Mouse (Mus musculus): ENCODE data around the gene Flna. TPM values are rescaled to one million over a fixed set of nuclear protein-coding genes. Genes with fewer than 3 reads are reported as not detected.
A peak's percentile ranks its signal among the peaks of the same experiment; 100 is the strongest.
"Not testable (repeated sequence)": the region's sequence is repeated elsewhere in the genome, so short reads cannot be mapped to it uniquely, and the experiment has no call there.

Flna gene
- total RNA-seq, 2 experiments from 2014 or later = 210 to 252 TPM

- no peak for DNase-seq (ENCODE audit: low spot score in 2 of 2)
Observed at GRCm38 (mm10) chrX:74246693-74247092, 2.9 kb downstream of the Flna start.

- DNase-seq (ENCODE audit: low spot score in 2 of 2) = peak; percentile 74 to 84
Observed at GRCm38 (mm10) chrX:74246213-74246681, 3.4 kb downstream of the Flna start.

- peak; percentile 75 to 76 for DNase-seq (ENCODE audit: low spot score in 2 of 2)
Observed at GRCm38 (mm10) chrX:74245687-74246086, 3.9 kb downstream of the Flna start.

GRCm38 (mm10) chrX:74245107-74245506 lies 4.5 kb downstream of the Flna start:
- DNase-seq (ENCODE audit: low spot score in 2 of 2) = no peak

GRCm38 (mm10) chrX:74244614-74245083 lies 5.0 kb downstream of the Flna start:
- DNase-seq (ENCODE audit: low spot score in 2 of 2) = peak; percentile 10 to 27

- no peak for DNase-seq (ENCODE audit: low spot score in 2 of 2)
Observed at GRCm38 (mm10) chrX:74243807-74244206, 5.8 kb downstream of the Flna start.

GRCm38 (mm10) chrX:74243396-74243795 lies 6.2 kb downstream of the Flna start:
- no peak for DNase-seq (ENCODE audit: low spot score in 2 of 2)

- no peak for DNase-seq (ENCODE audit: low spot score in 2 of 2)
Observed at GRCm38 (mm10) chrX:74240332-74240731, 9.3 kb downstream of the Flna start.

GRCm38 (mm10) chrX:74233196-74233595 lies 16.4 kb downstream of the Flna start:
- no peak for DNase-seq (ENCODE audit: low spot score in 2 of 2)

- no peak for DNase-seq (ENCODE audit: low spot score in 2 of 2)
Observed at GRCm38 (mm10) chrX:74230038-74230437, 19.6 kb downstream of the Flna start.

GRCm38 (mm10) chrX:74220099-74220498 lies 29.5 kb downstream of the Flna start:
- DNase-seq (ENCODE audit: low spot score in 2 of 2) = not testable (repeated sequence)

- no peak for DNase-seq (ENCODE audit: low spot score in 2 of 2)
Observed at GRCm38 (mm10) chrX:74219449-74219848, 30.2 kb downstream of the Flna start.

GRCm38 (mm10) chrX:74218496-74218895 lies 31.1 kb downstream of the Flna start:
- no peak for DNase-seq (ENCODE audit: low spot score in 2 of 2)

- no peak for DNase-seq (ENCODE audit: low spot score in 2 of 2)
Observed at GRCm38 (mm10) chrX:74203556-74203955, 46.1 kb downstream of the Flna start.

GRCm38 (mm10) chrX:74176959-74177358 lies 72.7 kb downstream of the Flna start, which contains the start of gene Tktl1:
Gene Tktl1 (plus strand): TSS chrX:74177259.
- DNase-seq (ENCODE audit: low spot score in 2 of 2) = no peak

Small RNA genes within 50 kb of the gene (microRNA-seq; reads per million reads assigned to microRNA genes)
- gene Mir7091 = 0.20 to 0.67 reads per million in 2 experiments

Other genes with a start within 250 kb of the Flna start
- 10 to 100 TPM; 52.5 to 52.9 TPM for gene Irak1, start 225.9 kb downstream of the Flna start, total RNA-seq (2021)
- not detected for gene Opn1mw, start 122.4 kb downstream of the Flna start, total RNA-seq (2021)
- gene Mecp2, start 114.5 kb downstream of the Flna start, total RNA-seq (2021) = 10 to 100 TPM; 74.3 to 75.1 TPM
- gene Tex28, start 82.0 kb downstream of the Flna start, total RNA-seq (2021) = not detected
- gene Tktl1, start 72.6 kb downstream of the Flna start, total RNA-seq (2021) = not detected
- gene Emd, start 4.9 kb upstream of the Flna start, total RNA-seq (2021) = 10 to 100 TPM; 36.0 to 44.7 TPM
- gene Rpl10, start 21.0 kb upstream of the Flna start, total RNA-seq (2021) = 100 to 1,000 TPM; 203 to 222 TPM
- gene Taz, start 32.1 kb upstream of the Flna start, total RNA-seq (2021) = 10 to 100 TPM; 54.6 to 54.7 TPM
- gene Dnase1l1, start 32.5 kb upstream of the Flna start, total RNA-seq (2021) = 1 to 10 TPM; 2.8 to 3.5 TPM
- gene Atp6ap1, start 47.3 kb upstream of the Flna start, total RNA-seq (2021) = 100 to 1,000 TPM; 276 to 278 TPM
- gene Gdi1, start 55.2 kb upstream of the Flna start, total RNA-seq (2021) = 100 to 1,000 TPM; 633 to 694 TPM
- 10 to 100 TPM; 42.3 to 47.6 TPM for gene Fam50a, start 63.2 kb upstream of the Flna start, total RNA-seq (2021)
- 10 to 100 TPM; 79.2 to 80.1 TPM for gene Plxna3, start 79.2 kb upstream of the Flna start, total RNA-seq (2021)
- 10 to 100 TPM; 32.2 to 37.2 TPM for gene Lage3, start 103.8 kb upstream of the Flna start, total RNA-seq (2021)
- 10 to 100 TPM; 51.9 to 54.7 TPM for gene Ubl4a, start 123.4 kb upstream of the Flna start, total RNA-seq (2021)
- gene Slc10a3, start 123.5 kb upstream of the Flna start, total RNA-seq (2021) = 1 to 10 TPM; 2.3 to 2.5 TPM
- gene Fam3a, start 143.5 kb upstream of the Flna start, total RNA-seq (2021) = 10 to 100 TPM; 17.0 to 23.0 TPM
- 10 to 100 TPM; 45.4 to 51.6 TPM for gene Ikbkg, start 143.5 kb upstream of the Flna start, total RNA-seq (2021)
- 10 to 100 TPM; 35.3 to 36.3 TPM for gene G6pdx, start 179.4 kb upstream of the Flna start, total RNA-seq (2021)
- gene Gm6880, start 231.6 kb upstream of the Flna start, total RNA-seq (2021) = not detected